30 mouse cellular contexts compared by ENCODE assay signal in the genomic region with DNA sequence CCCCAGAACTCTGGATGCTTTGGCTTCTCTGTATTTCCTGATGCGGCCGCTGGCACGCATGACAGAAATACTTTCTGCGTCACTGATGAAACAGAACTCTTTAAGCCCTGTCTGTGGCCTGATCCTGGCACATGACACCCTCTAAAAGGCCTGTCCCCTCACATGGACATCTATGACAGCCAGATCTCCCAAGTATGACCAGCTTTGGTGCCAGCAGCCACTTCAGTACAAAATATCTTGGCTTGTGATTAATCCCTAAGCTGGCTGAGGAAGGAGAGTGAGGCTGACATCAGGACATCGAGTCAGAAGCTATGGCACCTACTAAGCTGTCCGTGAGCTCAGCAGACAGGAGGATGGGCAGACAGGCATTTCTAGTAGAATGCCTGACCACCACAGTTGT. TPM values are rescaled to one million over a fixed set of nuclear protein-coding genes. Genes with fewer than 3 reads are reported as not detected.
A peak's percentile ranks its signal among the peaks of the same experiment; 100 is the strongest.
DNase-seq lines count a peak whose midpoint lies in the region; ATAC-seq and TF ChIP-seq lines count a peak whose summit lies in the region.
"Had no signal": no experiment of that assay in that cellular context is flagged by ENCODE, and none has a peak within 500 bp of the region (broad histone marks: within the 10 kb centered on the region; RNA-seq: fewer than 3 reads in every experiment).

No protein-coding gene starts in this region.

- H3K27ac ChIP-seq in heart, adult 2 months, result peak overlapping the region; percentile 94
- peak overlapping the region; percentile 4; the same call in 1 of the 2 replicates for H3K27ac ChIP-seq in heart, embryonic 11.5 days (ENCODE audit: low read depth, low read length)
- H3K27ac ChIP-seq in heart, embryonic 16.5 days (ENCODE audit: low read length), result peak overlapping the region; percentile 87
- H3K27ac ChIP-seq in hindbrain, embryonic 14.5 days, result no peak overlapping the region
- H3K27ac ChIP-seq: forebrain, embryonic 10.5 days; forebrain, embryonic 15.5 days; hindbrain, postnatal 0 days; intestine, embryonic 15.5 days; limb, embryonic 12.5 days; lung, embryonic 15.5 days; midbrain, embryonic 10.5 days; midbrain, embryonic 15.5 days had no signal

- ATAC-seq in heart, embryonic 11.5 days (replicated peaks; ENCODE audit: insufficient number of reproducible peaks, low FRiP score, low TSS enrichment), result no peak
- ATAC-seq in heart, embryonic 16.5 days (replicated peaks; ENCODE audit: extremely low read depth, insufficient read depth, low FRiP score), result peak; percentile 71
- no peak for ATAC-seq in hindbrain, embryonic 14.5 days (ENCODE audit: low FRiP score)
- ATAC-seq: CD4-positive, CD25-positive, alpha-beta regulatory T cell, adult 4 months; forebrain, embryonic 15.5 days; hindbrain, postnatal 0 days; intestine, embryonic 15.5 days; midbrain, embryonic 15.5 days had no signal

- H3K9ac ChIP-seq in heart, adult 2 months (ENCODE audit: low read depth, low read length), result peak overlapping the region; percentile 54
- no peak overlapping the region for H3K9ac ChIP-seq in heart, embryonic 11.5 days (ENCODE audit: low read depth, low read length)
- H3K9ac ChIP-seq in heart, embryonic 16.5 days (ENCODE audit: low read length), result peak overlapping the region; percentile 52
- no peak overlapping the region for H3K9ac ChIP-seq in hindbrain, embryonic 14.5 days
- H3K9ac ChIP-seq: embryonic facial prominence, embryonic 12.5 days; forebrain, embryonic 15.5 days; intestine, embryonic 15.5 days; limb, embryonic 12.5 days; lung, embryonic 15.5 days; midbrain, embryonic 15.5 days had no signal

- peak overlapping the region; percentile 52 for H3K4me3 ChIP-seq in heart, adult 2 months
- peak overlapping the region; percentile 15; the same call in 1 of the 2 replicates for H3K4me3 ChIP-seq in heart, embryonic 11.5 days (ENCODE audit: low read depth, low read length)
- peak overlapping the region; percentile 40 for H3K4me3 ChIP-seq in heart, embryonic 16.5 days (ENCODE audit: low read length)
- no peak overlapping the region for H3K4me3 ChIP-seq in hindbrain, embryonic 14.5 days (replicated peaks; ENCODE audit: low read length)
- H3K4me3 ChIP-seq: embryonic facial prominence, embryonic 12.5 days; forebrain, embryonic 10.5 days; forebrain, embryonic 15.5 days; hindbrain, embryonic 10.5 days; intestine, embryonic 15.5 days; limb, embryonic 12.5 days; lung, embryonic 15.5 days; midbrain, embryonic 10.5 days; midbrain, embryonic 15.5 days had no signal

- DNase-seq in heart, adult 2 months, result peak; percentile 49 to 77
- peak; percentile 35 to 62 for DNase-seq in heart, postnatal 36 days
- DNase-seq in layer of hippocampus, adult 18-20 months (ENCODE audit: low spot score in 2 of 2), result no peak
- no peak for DNase-seq in hindbrain, embryonic 14.5 days (ENCODE audit: low spot score)
- DNase-seq in kidney, postnatal 10 days, result no peak
- DNase-seq: adrenal gland, adult 8-10 months; cerebellum, adult 8-10 months; cerebellum, postnatal 36 days; embryo, embryonic 11 days; gastrocnemius, postnatal 36 days; kidney, adult 8-10 months; kidney, postnatal 14 days; right cerebral cortex, postnatal 25 days; spleen, adult 18-20 months; thymus, adult 2 months; thymus, postnatal 36 days had no signal

- WGBS in heart, adult 2 months, result 68% methylated on average over 6 of the region's 6 CpGs
- 77% methylated on average over 6 of the region's 6 CpGs for WGBS in heart, embryonic 11.5 days (ENCODE audit: insufficient replicate concordance)
- WGBS in heart, embryonic 16.5 days, result 58% methylated on average over 6 of the region's 6 CpGs
- WGBS in hindbrain, embryonic 14.5 days, result 97% methylated on average over 6 of the region's 6 CpGs

- peak overlapping the region; percentile 64 for H3K4me2 ChIP-seq in heart, embryonic 11.5 days
- peak overlapping the region; percentile 50 for H3K4me2 ChIP-seq in heart, embryonic 16.5 days (ENCODE audit: low read depth, low read length)
- H3K4me2 ChIP-seq in hindbrain, embryonic 14.5 days (replicated peaks), result no peak overlapping the region
- H3K4me2 ChIP-seq: embryonic facial prominence, embryonic 12.5 days; forebrain, embryonic 15.5 days; intestine, embryonic 15.5 days; limb, embryonic 12.5 days; liver, embryonic 11.5 days; lung, embryonic 15.5 days; midbrain, embryonic 15.5 days had no signal

- no peaks in the 10 kb centered on the region for H3K79me2 ChIP-seq in heart, adult 2 months (replicated peaks; ENCODE audit: control insufficient read depth, insufficient read depth, low read length)

- peak; percentile 82 for TF ChIP-seq POLR2A in heart, adult 2 months (IDR thresholded peaks at IDR 0.05; ENCODE audit: insufficient read depth, low read depth, low read length)

- H3K27me3 ChIP-seq in heart, adult 2 months (ENCODE audit: control insufficient read depth, insufficient read depth, low read length), result no peaks in the 10 kb centered on the region
- H3K27me3 ChIP-seq in heart, embryonic 11.5 days (ENCODE audit: control insufficient read depth, insufficient read depth, low read length), result no peaks in the 10 kb centered on the region
- no peaks in the 10 kb centered on the region for H3K27me3 ChIP-seq in heart, embryonic 16.5 days (ENCODE audit: control insufficient read depth, insufficient read depth, low read length)
- no peaks in the 10 kb centered on the region for H3K27me3 ChIP-seq in hindbrain, embryonic 14.5 days (ENCODE audit: control insufficient read depth, insufficient read depth, low read length)
- H3K27me3 ChIP-seq: embryonic facial prominence, embryonic 12.5 days; forebrain, embryonic 15.5 days; intestine, embryonic 15.5 days; limb, embryonic 12.5 days; lung, embryonic 15.5 days; midbrain, embryonic 15.5 days had no signal

- peak; percentile 88 for TF ChIP-seq EP300 in heart, adult 2 months (IDR thresholded peaks at IDR 0.05; ENCODE audit: insufficient read depth, low read depth, low read length)

- no peaks in the 10 kb centered on the region for H3K9me3 ChIP-seq in heart, embryonic 11.5 days (replicated peaks; ENCODE audit: control insufficient read depth, low read length)
- H3K9me3 ChIP-seq in heart, embryonic 16.5 days (replicated peaks; ENCODE audit: control insufficient read depth, low read length), result no peaks in the 10 kb centered on the region
- H3K9me3 ChIP-seq in hindbrain, embryonic 14.5 days (ENCODE audit: control insufficient read depth, low read length), result no peaks in the 10 kb centered on the region
- H3K9me3 ChIP-seq: embryonic facial prominence, embryonic 12.5 days; forebrain, embryonic 10.5 days; forebrain, embryonic 15.5 days; hindbrain, embryonic 10.5 days; intestine, embryonic 15.5 days; limb, embryonic 12.5 days; lung, embryonic 15.5 days; midbrain, embryonic 10.5 days; midbrain, embryonic 15.5 days had no signal

- peaks cover 13% of the 10 kb centered on the region for H3K36me3 ChIP-seq in heart, adult 2 months (ENCODE audit: control insufficient read depth, insufficient read depth, low read length)
- peaks cover 11% of the 10 kb centered on the region for H3K36me3 ChIP-seq in heart, embryonic 11.5 days (ENCODE audit: control insufficient read depth, insufficient read depth, low read length)
- peaks cover 16% of the 10 kb centered on the region for H3K36me3 ChIP-seq in heart, embryonic 16.5 days (ENCODE audit: control insufficient read depth, insufficient read depth)
- peaks cover 77% of the 10 kb centered on the region for H3K36me3 ChIP-seq in hindbrain, embryonic 14.5 days (replicated peaks; ENCODE audit: control insufficient read depth, insufficient read depth)
- H3K36me3 ChIP-seq: intestine, embryonic 15.5 days had no signal

- TF ChIP-seq CTCF in heart, adult 2 months (IDR thresholded peaks at IDR 0.05), result no peak

- peaks cover 2% of the 10 kb centered on the region for H3K4me1 ChIP-seq in heart, adult 2 months (ENCODE audit: control insufficient read depth, insufficient read depth, low read length)
- H3K4me1 ChIP-seq in heart, embryonic 11.5 days (ENCODE audit: control insufficient read depth, insufficient read depth, low read length), result peaks cover 17% of the 10 kb centered on the region
- H3K4me1 ChIP-seq in heart, embryonic 16.5 days (ENCODE audit: control insufficient read depth, insufficient read depth, low read length), result peaks cover 11% of the 10 kb centered on the region
- no peaks in the 10 kb centered on the region for H3K4me1 ChIP-seq in hindbrain, embryonic 14.5 days (replicated peaks; ENCODE audit: control insufficient read depth, insufficient read depth, low read length)
- H3K4me1 ChIP-seq: embryonic facial prominence, embryonic 12.5 days; forebrain, embryonic 10.5 days; forebrain, embryonic 15.5 days; hindbrain, embryonic 10.5 days; lung, embryonic 15.5 days; midbrain, embryonic 10.5 days; midbrain, embryonic 15.5 days had no signal

- intact Hi-C loops in heart, adult 2 months (cut with DNase I), result loop anchor here (2.0 kb wide), 1 partner anchor 125 kb away; no protein-coding TSS in a partner anchor
- intact Hi-C loops in heart, postnatal 36 days (cut with DNase I), result no loop called here

RNA-seq across cellular contexts. Expression of gene Wdr76, which starts 43.1 kb away (rescaled TPM):
- 1 to 10 TPM; 2.9 to 3.0 TPM for total RNA-seq in heart, adult 2 months (2021)
- 1.2 and 2.0 TPM in 2 replicates for polyA plus RNA-seq in heart, adult 2 months (2012; rRNA removed)
- polyA plus RNA-seq in heart, embryonic 11.5 days (2014; fragmentation: Nextera tagmentation; extraction: Ambion mirVana), result 7.1 and 10.0 TPM in 2 replicates
- polyA plus RNA-seq in heart, embryonic 16.5 days (2015; fragmentation: Nextera tagmentation; extraction: Ambion mirVana), result 5.7 and 7.8 TPM in 2 replicates
- 1 to 10 TPM; 2.4 to 2.6 TPM for total RNA-seq in heart, postnatal 36 days (2021)
- 1 to 10 TPM; 2.5 to 2.7 TPM for total RNA-seq in layer of hippocampus, adult 18-20 months (2021)
- 3.2 and 3.8 TPM in 2 replicates for polyA plus RNA-seq in hindbrain, embryonic 14.5 days (2014; fragmentation: Nextera tagmentation; extraction: Ambion mirVana)

RNA-seq across cellular contexts. Expression of gene Mfap1a, which starts 43.2 kb away (rescaled TPM):
- 10 to 100 TPM; 30.5 to 33.1 TPM for total RNA-seq in heart, adult 2 months (2021)
- polyA plus RNA-seq in heart, adult 2 months (2012; rRNA removed), result 5.0 and 10.9 TPM in 2 replicates
- 19.2 and 20.6 TPM in 2 replicates for polyA plus RNA-seq in heart, embryonic 11.5 days (2014; fragmentation: Nextera tagmentation; extraction: Ambion mirVana)
- polyA plus RNA-seq in heart, embryonic 16.5 days (2015; fragmentation: Nextera tagmentation; extraction: Ambion mirVana), result 21.2 and 25.3 TPM in 2 replicates
- total RNA-seq in heart, postnatal 36 days (2021), result 10 to 100 TPM; 28.6 to 34.1 TPM
- 10 to 100 TPM; 31.0 to 31.4 TPM for total RNA-seq in layer of hippocampus, adult 18-20 months (2021)
- 23.1 and 25.3 TPM in 2 replicates for polyA plus RNA-seq in hindbrain, embryonic 14.5 days (2014; fragmentation: Nextera tagmentation; extraction: Ambion mirVana)

Comparison
In these comparisons a context has a peak if more than half of its experiments do, and no peak if none do; other contexts are left out.
1. H3K9ac ChIP-seq: peak in heart, adult 2 months (single experiment) and heart, embryonic 16.5 days (single experiment); none in heart, embryonic 11.5 days (single experiment) and hindbrain, embryonic 14.5 days (single experiment).
2. DNase-seq: peak in heart, adult 2 months (2 of 2) and heart, postnatal 36 days (2 of 2); none in layer of hippocampus, adult 18-20 months (0 of 2), hindbrain, embryonic 14.5 days (single experiment) and kidney, postnatal 10 days (single experiment).